Mouse (Mus musculus): Measurements from ENCODE around the gene Gm17783. TPM values are rescaled to one million over a fixed set of nuclear protein-coding genes. Genes with fewer than 3 reads are reported as not detected.
A peak's percentile ranks its signal among the peaks of the same experiment; 100 is the strongest.
"Not testable (repeated sequence)": the region's sequence is repeated elsewhere in the genome, so short reads cannot be mapped to it uniquely, and the experiment has no call there.

Gene Gm17783
- total RNA-seq (2017) = not detected in 2 replicates

DNA sequence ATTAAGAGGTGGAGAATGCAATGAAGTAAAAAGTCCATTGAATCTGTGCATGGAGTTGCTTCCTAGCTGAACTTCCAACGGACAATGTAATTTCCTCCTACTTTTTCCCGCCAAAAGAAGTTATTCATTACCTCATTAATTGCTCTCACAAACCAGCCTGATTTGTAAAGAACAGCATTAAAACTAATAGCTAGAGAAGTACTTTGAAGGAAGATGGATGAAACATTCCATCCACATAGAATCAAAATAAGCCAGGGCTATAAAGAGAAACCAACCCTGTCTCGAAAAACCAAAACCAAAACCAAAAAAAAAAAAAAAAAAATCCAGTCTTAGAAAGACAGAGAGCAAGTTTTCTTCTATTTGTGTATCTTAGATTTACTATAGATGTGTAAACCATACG lies at the start of gene Gm17783:
Gm17783 (minus strand) TSS at position 101 of the 400 bp plus-strand sequence.
- no peak for ATAC-seq (replicated peaks; ENCODE audit: low read depth, poor library complexity, severe bottlenecking)

DNA sequence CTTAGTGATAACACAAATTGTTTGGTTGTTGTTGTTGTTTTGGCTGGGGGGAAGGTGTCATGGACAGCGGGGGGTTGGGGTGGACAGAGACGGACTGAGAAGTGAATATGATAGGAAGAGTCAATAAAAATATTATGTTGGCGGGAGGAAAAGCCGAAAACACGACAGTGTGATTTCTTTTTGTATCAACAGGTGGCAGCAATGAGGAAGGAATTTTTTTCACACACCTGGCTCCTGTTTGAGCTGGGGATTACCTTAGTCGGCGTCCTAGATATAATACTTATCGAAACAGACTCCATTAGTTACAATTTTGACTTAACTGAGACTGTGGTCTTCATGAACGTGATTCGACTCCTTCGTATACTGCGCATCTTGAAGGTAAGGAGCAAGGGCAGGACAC lies 48.0 kb upstream of the Gm17783 start:
- ATAC-seq (replicated peaks; ENCODE audit: low read depth, poor library complexity, severe bottlenecking) = no peak

DNA sequence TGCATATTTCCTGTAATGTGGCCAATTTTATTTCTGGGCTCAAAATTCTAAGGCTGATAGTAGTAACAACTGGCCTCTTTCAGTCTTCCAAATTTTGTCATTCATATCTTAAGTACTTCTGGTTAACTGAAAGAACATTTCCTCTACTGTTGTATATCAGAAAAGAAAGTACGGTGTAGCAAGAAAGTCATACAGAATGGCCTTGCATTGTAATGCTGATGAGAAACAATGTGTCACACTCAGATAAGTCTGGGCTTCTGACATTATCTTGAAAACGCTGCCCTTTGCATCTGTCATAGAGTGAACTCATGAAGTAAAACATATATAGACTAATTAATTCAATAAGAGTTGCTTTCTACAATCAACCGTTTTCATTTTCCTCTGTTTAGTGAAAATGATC lies 40.5 kb upstream of the Gm17783 start:
- peak; percentile 92 for ATAC-seq (replicated peaks; ENCODE audit: low read depth, poor library complexity, severe bottlenecking)

DNA sequence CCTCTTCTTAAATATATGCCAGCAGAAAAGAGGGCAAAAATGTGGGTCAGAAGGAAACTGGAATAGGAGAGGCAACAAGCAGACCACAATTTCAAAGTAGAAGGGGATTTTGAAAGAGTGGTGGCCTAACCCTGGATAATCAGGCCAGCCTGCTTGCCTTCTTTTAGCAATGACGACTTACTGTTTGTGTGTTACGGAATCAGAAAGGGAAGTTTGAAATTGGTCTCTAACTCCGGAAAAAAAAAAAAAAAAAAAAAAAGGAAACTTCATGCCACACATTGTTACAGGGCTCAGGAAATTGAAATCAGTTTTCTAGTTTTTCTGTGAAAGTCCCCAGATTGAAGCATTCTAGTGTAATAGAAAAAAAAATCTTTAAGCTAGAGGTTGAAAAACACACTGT lies 29.9 kb upstream of the Gm17783 start:
- ATAC-seq (replicated peaks; ENCODE audit: low read depth, poor library complexity, severe bottlenecking) = peak; percentile 52; the same call in 1 of the 2 replicates

DNA sequence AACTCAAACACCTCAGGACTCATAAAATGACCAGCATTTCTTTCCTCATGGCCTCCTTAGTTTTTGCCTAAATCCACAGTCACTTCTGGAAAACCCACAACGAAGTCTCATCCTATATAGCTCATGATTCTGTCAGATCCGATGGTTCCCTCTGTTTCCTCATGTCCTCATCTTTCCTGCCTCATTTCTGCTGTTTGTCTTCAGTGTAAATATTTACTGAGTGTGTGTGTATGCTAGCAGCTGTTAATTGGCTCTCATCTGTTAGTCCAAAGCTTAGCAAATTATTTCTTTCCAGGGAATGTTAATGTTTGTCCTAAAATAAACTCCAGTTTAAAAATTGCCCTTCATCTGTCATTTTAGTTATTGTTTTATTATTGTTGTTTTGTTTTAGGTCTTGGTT lies 19.7 kb upstream of the Gm17783 start:
- ATAC-seq (replicated peaks; ENCODE audit: low read depth, poor library complexity, severe bottlenecking) = no peak

DNA sequence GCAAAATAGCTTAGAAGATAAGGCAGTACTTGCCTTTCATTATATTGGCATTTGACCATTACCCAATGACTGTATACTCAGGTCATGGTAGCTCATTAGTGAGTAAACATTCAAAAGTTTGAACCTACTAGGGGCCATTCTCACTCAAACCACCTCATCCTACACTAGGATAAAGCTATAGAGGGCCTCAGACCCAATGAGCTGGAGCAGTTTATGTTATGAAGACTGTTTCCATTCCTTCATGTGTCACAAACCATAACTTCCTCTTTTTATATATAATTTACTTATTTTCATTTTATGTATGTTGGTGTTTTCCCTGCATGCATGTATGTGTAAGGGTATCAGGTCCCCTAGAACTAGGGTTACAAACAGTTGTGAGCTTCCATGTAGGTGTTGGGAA lies 16.1 kb upstream of the Gm17783 start:
- ATAC-seq (replicated peaks; ENCODE audit: low read depth, poor library complexity, severe bottlenecking) = peak; percentile 58; the same call in 1 of the 2 replicates

DNA sequence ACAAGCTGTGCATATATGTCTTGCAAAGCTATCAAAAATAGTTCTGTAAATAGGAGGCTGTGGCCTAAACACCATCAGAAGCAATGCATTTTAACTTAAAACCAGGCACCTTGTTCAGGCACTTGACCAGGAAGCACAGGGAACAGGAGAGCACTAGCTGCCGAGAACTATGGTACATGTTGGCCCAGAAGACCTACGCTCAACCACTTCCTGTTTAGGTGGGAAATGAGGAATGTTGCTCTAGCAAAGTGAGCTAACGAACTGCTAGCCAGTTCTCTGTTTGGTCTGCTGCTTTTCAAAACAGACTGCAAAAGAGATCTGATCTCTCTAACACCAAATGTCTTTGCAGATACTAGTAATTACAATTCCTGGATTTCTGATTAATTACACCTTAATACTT lies 12.5 kb upstream of the Gm17783 start:
- no peak for ATAC-seq (replicated peaks; ENCODE audit: low read depth, poor library complexity, severe bottlenecking)

DNA sequence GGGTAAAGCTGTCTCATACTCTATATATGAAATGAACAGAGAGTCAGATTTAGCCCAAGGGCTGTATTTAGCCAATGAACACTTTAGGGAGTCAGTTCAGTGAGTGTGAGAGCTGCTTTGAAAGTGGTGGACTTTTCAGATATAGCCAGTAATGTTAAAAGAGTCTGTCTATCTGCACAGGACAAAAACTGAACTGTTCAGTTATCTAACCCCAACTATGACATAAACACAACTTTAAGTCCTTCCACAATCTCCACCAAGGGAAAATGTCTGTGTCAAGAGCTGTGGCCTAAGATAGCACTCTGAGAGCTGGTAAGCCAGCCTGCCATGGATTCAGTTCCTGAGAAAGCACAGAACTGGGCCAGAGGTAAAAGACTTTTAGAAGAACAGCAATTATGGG lies 10.3 kb upstream of the Gm17783 start:
- peak; percentile 39; the same call in 1 of the 2 replicates for ATAC-seq (replicated peaks; ENCODE audit: low read depth, poor library complexity, severe bottlenecking)

DNA sequence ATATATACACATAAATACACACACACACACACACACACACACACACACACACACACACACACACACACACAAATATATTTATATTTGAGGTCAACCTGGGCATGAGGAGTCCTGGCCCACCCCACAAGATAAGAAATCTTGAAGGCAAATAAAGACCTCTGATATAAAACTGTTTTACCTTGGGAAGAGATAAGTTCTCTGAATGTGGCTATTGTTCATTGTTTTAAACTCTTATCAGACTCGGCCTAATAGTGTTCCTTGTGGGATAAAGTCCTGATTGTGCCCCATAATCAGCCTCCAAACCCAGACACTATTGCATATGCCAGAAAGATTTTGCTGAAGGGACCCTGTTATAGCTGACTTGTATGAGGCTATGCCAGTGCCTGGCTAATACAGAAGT lies 6.5 kb upstream of the Gm17783 start:
- ATAC-seq (replicated peaks; ENCODE audit: low read depth, poor library complexity, severe bottlenecking) = not testable (repeated sequence)

DNA sequence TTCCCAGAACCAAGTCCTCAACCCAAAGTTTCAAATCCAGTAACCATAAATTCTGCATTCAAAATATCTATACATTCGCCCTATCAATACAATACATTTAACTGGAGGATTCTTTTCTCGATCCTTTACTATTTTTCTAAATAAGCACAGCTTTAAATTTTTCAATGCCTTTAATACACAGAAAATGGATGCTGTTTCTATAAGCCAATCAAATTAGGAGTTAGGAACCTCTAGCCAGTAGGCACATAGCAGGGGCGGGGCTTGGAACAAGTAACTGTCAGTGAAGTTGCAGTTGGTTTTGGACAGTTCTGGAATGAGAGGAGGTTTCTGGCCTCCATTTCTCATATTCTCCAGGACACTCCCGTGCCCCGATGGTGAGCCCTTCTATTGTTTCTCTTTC lies 3.2 kb upstream of the Gm17783 start, which contains the start of gene Slc9c1:
Slc9c1 (plus strand) TSS at position 301 of the 400 bp plus-strand sequence.
- no peak for ATAC-seq (replicated peaks; ENCODE audit: low read depth, poor library complexity, severe bottlenecking)

DNA sequence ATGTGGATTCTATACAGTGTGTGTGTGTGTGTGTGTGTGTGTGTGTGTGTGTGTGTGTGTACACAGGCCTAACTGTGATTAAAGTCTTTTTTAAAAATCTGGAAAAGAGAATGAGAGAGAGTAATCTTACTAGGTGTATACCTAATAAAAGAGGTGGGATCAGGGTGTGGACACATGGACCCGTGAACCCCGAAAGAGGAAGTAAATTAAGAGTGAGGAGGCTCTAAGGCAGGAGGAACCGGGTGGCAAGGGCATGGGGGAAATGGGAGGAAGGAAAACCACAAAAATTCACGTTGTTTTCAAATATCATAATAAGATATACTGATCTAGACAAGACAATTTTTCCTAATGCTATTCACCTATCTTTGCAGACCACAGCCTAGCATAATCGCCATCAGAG lies 6.3 kb downstream of the Gm17783 start:
- ATAC-seq (replicated peaks; ENCODE audit: low read depth, poor library complexity, severe bottlenecking) = peak; percentile 89

DNA sequence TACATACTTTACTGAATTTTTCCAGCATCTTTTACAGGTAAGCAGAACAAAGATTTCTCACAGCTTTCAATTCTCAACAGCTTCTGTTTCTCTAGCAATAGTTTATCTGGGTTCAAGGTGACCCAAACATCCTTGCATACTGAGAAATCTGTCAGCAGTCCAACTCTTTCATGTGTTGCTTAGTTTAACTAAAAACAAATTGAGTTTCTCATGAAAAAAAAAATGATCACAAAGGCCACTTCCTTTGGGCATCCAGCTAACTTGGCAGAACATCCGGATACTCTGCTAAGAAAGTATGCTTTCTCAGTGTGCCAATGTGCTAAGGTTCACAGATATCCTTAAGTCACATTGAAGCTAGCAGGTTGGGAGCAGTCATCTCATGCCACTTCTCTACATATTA lies 36.5 kb downstream of the Gm17783 start:
- no peak for ATAC-seq (replicated peaks; ENCODE audit: low read depth, poor library complexity, severe bottlenecking)

DNA sequence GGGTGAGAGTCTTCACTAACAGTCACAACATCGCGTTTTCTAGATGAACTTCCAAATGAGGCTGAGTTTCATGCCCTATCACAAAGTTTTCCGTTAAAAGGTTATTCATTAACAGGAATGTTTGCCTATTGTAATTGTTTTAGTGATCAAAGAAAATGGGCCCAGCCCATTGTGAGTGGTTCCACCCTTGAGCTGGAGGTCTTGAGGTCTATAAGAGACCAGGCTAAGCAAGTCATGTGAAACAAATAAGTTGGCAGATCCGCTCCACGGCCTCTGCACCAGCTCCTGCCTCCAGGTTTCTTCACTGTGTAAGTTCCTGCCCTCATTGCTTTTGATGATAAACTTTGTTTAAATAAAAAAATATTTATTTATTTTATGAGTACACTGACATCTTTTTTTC lies 38.9 kb downstream of the Gm17783 start, which contains the start of gene Gm609:
Gm609 (minus strand) TSS at position 43 of the 400 bp plus-strand sequence.
- no peak for ATAC-seq (replicated peaks; ENCODE audit: low read depth, poor library complexity, severe bottlenecking)

DNA sequence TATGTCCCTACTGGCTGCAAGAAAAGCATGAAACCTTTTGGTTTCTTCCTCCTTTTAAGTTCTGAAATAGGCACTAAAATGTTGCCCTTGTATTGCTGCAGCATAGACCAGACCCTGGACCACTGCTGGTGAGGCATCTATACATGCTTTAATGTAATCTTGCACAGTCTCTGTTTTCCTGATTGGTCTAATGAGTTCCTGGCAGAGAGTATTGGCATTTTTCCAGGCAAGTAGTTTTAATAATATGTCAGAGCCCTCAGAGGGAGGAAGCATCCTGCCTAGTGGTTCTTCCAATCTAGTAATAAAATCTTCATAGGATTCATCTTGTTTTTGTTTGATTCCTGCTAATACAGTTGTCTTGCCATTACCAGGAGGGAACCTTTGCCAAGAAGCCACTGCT lies 54.9 kb downstream of the Gm17783 start:
- no peak for ATAC-seq (replicated peaks; ENCODE audit: low read depth, poor library complexity, severe bottlenecking)

DNA sequence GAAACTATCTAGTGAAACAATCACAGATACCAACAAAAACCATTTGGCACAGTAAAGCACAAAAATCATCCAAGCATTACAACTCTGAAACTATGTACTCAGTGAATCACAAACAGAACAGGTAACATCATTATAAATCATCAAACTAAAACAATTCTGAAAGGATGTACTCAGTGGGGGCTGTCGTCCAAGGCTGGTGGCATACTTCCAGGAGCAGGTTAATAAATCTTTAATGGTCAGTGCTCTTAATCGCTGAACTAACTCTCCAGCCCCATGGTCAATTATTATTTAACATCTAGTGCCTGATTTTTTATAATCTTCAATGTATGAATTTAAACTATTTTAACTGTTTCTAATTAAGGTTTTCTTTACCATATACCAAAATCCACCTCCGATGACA lies 60.0 kb downstream of the Gm17783 start:
- ATAC-seq (replicated peaks; ENCODE audit: low read depth, poor library complexity, severe bottlenecking) = not testable (repeated sequence)

Other genes with a start within 250 kb of the Gm17783 start
- gene Cd200, start 123.0 kb downstream of the Gm17783 start, total RNA-seq (2017) = 0.73 and 0.82 TPM in 2 replicates
- gene Gm609, start 39.1 kb downstream of the Gm17783 start, total RNA-seq (2017) = not detected in 2 replicates
- gene Slc9c1, start 3.3 kb upstream of the Gm17783 start, total RNA-seq (2017) = not detected in 2 replicates
- gene Gcsam, start 78.3 kb upstream of the Gm17783 start, total RNA-seq (2017) = 1.2 and 1.7 TPM in 2 replicates
- 0.29 and 1.2 TPM in 2 replicates for gene BC016579, start 122.0 kb upstream of the Gm17783 start, total RNA-seq (2017)
- gene Tmprss7, start 161.6 kb upstream of the Gm17783 start, total RNA-seq (2017) = 0.73 TPM in 1 of 2 replicates, not detected in the other
- gene Tagln3, start 192.6 kb upstream of the Gm17783 start, total RNA-seq (2017) = 1.4 TPM in 1 of 2 replicates, not detected in the other
- 20.0 and 26.3 TPM in 2 replicates for gene Abhd10, start 210.9 kb upstream of the Gm17783 start, total RNA-seq (2017)

All from common myeloid progenitor, adult 5-6 weeks (primary cell).